Mouse (Mus musculus): Measurements from ENCODE around the gene Kxd1.
A peak's percentile ranks its signal among the peaks of the same experiment; 100 is the strongest.

Kxd1 gene

GRCm38 (mm10) chr8:70460199-70460598, 67.6 kb downstream of the Kxd1 start:
- peaks cover 18% of the 10 kb centered on the region for H3K4me1 ChIP-seq (replicated peaks; ENCODE audit: low read depth, low read length)

DNA sequence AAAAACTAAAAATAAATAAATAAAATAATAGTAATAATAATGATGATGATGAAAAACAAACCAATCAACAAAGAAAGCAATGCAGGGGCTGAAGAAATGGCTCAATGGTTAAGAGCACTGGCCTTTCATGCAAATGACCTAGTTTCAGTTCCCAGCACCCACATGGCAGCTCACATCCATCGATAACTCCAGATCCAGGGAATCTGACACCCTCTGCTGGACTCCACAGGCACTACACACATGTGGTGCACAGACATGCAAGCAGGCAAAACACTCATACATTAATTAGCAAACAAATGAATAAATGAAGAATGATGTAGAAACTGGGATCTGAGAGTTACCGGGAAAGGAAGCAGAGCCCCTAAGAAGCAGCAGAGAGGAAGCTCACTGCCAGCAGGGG, 68.1 kb downstream of the Kxd1 start:
- Histone ChIP-seq H3K27me3 (ENCODE audit: insufficient read depth, low read length) (0 out of 2 replicates have a peak, but pooled peaks cover 3% of the 10 kb centered on the region), H3K4me3 (replicated peaks; ENCODE audit: low read length) (no peak overlapping the region), H3K9me3 (ENCODE audit: low read length) (0 out of 2 replicates have a peak, but pooled peaks cover 3% of the 10 kb centered on the region), H3K4me1 (replicated peaks; ENCODE audit: low read depth, low read length) (peaks cover 18% of the 10 kb centered on the region), H3K36me3 (ENCODE audit: insufficient read depth, low read length) (peaks cover 1% of the 10 kb centered on the region; the same call in 1 of the 2 replicates)
- TF ChIP-seq CTCF (conservative IDR thresholded peaks at IDR 0.05; ENCODE audit: low read length) (peak; percentile 39), NANOG (IDR thresholded peaks at IDR 0.05; ENCODE audit: borderline replicate concordance, low read length) (no peak)

More at GRCm38 (mm10) chr8:70460199-70460598, 67.6 kb downstream of the Kxd1 start:
- 0 out of 2 replicates have a peak, but pooled peaks cover 3% of the 10 kb centered on the region for H3K9me3 ChIP-seq (ENCODE audit: low read length)
- 0 out of 2 replicates have a peak, but pooled peaks cover 3% of the 10 kb centered on the region for H3K27me3 ChIP-seq (ENCODE audit: insufficient read depth, low read length)
- H3K4me3 ChIP-seq (replicated peaks; ENCODE audit: low read length) = no peak overlapping the region
- TF ChIP-seq POU5F1 (IDR thresholded peaks at IDR 0.05; ENCODE audit: borderline replicate concordance, low read length) (no peak), NANOG (IDR thresholded peaks at IDR 0.05; ENCODE audit: borderline replicate concordance, low read length) (no peak), CTCF (conservative IDR thresholded peaks at IDR 0.05; ENCODE audit: low read length) (no peak)
- H3K36me3 ChIP-seq (ENCODE audit: insufficient read depth, low read length) = peaks cover 7% of the 10 kb centered on the region

GRCm38 (mm10) chr8:70458462-70458861, 69.3 kb downstream of the Kxd1 start:
- Histone ChIP-seq H3K36me3 (ENCODE audit: insufficient read depth, low read length) (no peaks in the 10 kb centered on the region), H3K4me1 (replicated peaks; ENCODE audit: low read depth, low read length) (peaks cover 20% of the 10 kb centered on the region), H3K27me3 (ENCODE audit: insufficient read depth, low read length) (peaks cover 15% of the 10 kb centered on the region), H3K9me3 (ENCODE audit: low read length) (0 out of 2 replicates have a peak, but pooled peaks cover 3% of the 10 kb centered on the region), H3K4me3 (replicated peaks; ENCODE audit: low read length) (no peak overlapping the region)
- no peak for TF ChIP-seq NANOG (IDR thresholded peaks at IDR 0.05; ENCODE audit: borderline replicate concordance, low read length)
- no peak for TF ChIP-seq CTCF (conservative IDR thresholded peaks at IDR 0.05; ENCODE audit: low read length)
- TF ChIP-seq POU5F1 (IDR thresholded peaks at IDR 0.05; ENCODE audit: borderline replicate concordance, low read length) = no peak
